Mouse (Mus musculus) left cerebral cortex, postnatal 4 days (tissue): ENCODE measurements around the gene Plekhg2. TPM values are rescaled to one million over a fixed set of nuclear protein-coding genes. Genes with fewer than 3 reads are reported as not detected.

Source experiments
- DNase-seq: peaks from one replicate; pipeline ENCODE4 v3.0.0-alpha.2; 2022
- intact Hi-C: fragments of 180-260 bp; cut with DNase I; formaldehyde crosslinking; loops from one replicate; pipeline ENCODE4 v1.15.1; 2025
- total RNA-seq, 2 experiments: library from RNA; stranded (reverse); gene quantifications; 2 replicates each; pipeline ENCODE4 v1.2.3; 2021

Gene Plekhg2
- total RNA-seq, 2 experiments from 2014 or later, result 25.0 to 33.3 TPM

- no peak for DNase-seq
- intact Hi-C loops, result no loop called here
Measured at GRCm38 (mm10) chr7:28383606-28384005, 11.2 kb upstream of the Plekhg2 start.

- intact Hi-C loops, result no loop called here
- no peak for DNase-seq
Measured at GRCm38 (mm10) chr7:28382981-28383396, 10.6 kb upstream of the Plekhg2 start.

GRCm38 (mm10) chr7:28382347-28382951, 10.1 kb upstream of the Plekhg2 start:
- intact Hi-C loops, result no loop called here
- no peak for DNase-seq

- intact Hi-C loops, result no loop called here
Measured at GRCm38 (mm10) chr7:28381938-28382337, 9.5 kb upstream of the Plekhg2 start.

GRCm38 (mm10) chr7:28381017-28381790, 8.8 kb upstream of the Plekhg2 start:
- DNase-seq, result peak; percentile 23
- intact Hi-C loops, result no loop called here

More at GRCm38 (mm10) chr7:28381938-28382337, 9.5 kb upstream of the Plekhg2 start:
- peak; percentile 48 for DNase-seq

- intact Hi-C loops, result no loop called here
- no peak for DNase-seq
Measured at GRCm38 (mm10) chr7:28380237-28381016, 8.0 kb upstream of the Plekhg2 start, which contains the start of gene Zfp36. Gene Zfp36, minus strand, starts transcription at chr7:28380253.

- intact Hi-C loops, result no loop called here
- DNase-seq, result peak; percentile 78
Measured at GRCm38 (mm10) chr7:28378769-28379651, 6.6 kb upstream of the Plekhg2 start.

- intact Hi-C loops, result no loop called here
- DNase-seq, result peak; percentile 19
Measured at GRCm38 (mm10) chr7:28378066-28378690, 5.8 kb upstream of the Plekhg2 start.

- intact Hi-C loops, result no loop called here
- peak; percentile 21 for DNase-seq
Measured at GRCm38 (mm10) chr7:28377190-28378065, 5.0 kb upstream of the Plekhg2 start.

GRCm38 (mm10) chr7:28376011-28376771, 3.8 kb upstream of the Plekhg2 start:
- peak; percentile 27 for DNase-seq
- intact Hi-C loops, result no loop called here

GRCm38 (mm10) chr7:28375176-28375921, 3.0 kb upstream of the Plekhg2 start:
- peak; percentile 82 for DNase-seq
- intact Hi-C loops, result no loop called here

- intact Hi-C loops, result no loop called here
- no peak for DNase-seq
Measured at GRCm38 (mm10) chr7:28374647-28375046, 2.2 kb upstream of the Plekhg2 start.

- no peak for DNase-seq
- intact Hi-C loops, result no loop called here
Measured at GRCm38 (mm10) chr7:28373891-28374495, 1.6 kb upstream of the Plekhg2 start.

GRCm38 (mm10) chr7:28373131-28373581, 757 bp upstream of the Plekhg2 start:
- peak; percentile 74 for DNase-seq
- intact Hi-C loops, result no loop called here

- DNase-seq, result peak; percentile 62
- intact Hi-C loops, result no loop called here
Measured at GRCm38 (mm10) chr7:28371514-28371989, 847 bp downstream of the Plekhg2 start.

GRCm38 (mm10) chr7:28370977-28371513, 1.4 kb downstream of the Plekhg2 start:
- intact Hi-C loops, result no loop called here
- DNase-seq, result no peak
